Mouse (Mus musculus) right cerebral cortex, postnatal 10 days (tissue): ENCODE measurements around the gene Gm21863.
"Not testable (repeated sequence)": the region's sequence is repeated elsewhere in the genome, so short reads cannot be mapped to it uniquely, and the experiment has no call there.

Experiments used
- DNase-seq, 2 experiments: peaks; one replicate each; pipeline ENCODE4 v3.0.0; 2021; ENCODE audit warnings: low spot score in 2 of 2

The Gm21863 gene

GRCm38 (mm10) chr12:19953869-19954555 is at the start of gene Gm21863:
Gm21863 (plus strand) TSS chr12:19954505.
- not testable (repeated sequence) for DNase-seq

GRCm38 (mm10) chr12:19928049-19928448 is 26.3 kb upstream of the Gm21863 start:
- DNase-seq, result peak in 1 of 2 experiments; percentile 8
